Mouse (Mus musculus) CD4-positive, CD25-positive, alpha-beta regulatory T cell, adult 2 months (primary cell): ENCODE results near the gene Krt23.

Experiments
- DNase-seq: peaks from one replicate; pipeline ENCODE4 v3.0.0-alpha.2; 2012; ENCODE audit warnings: low read depth, low spot score

Krt23 gene

DNA sequence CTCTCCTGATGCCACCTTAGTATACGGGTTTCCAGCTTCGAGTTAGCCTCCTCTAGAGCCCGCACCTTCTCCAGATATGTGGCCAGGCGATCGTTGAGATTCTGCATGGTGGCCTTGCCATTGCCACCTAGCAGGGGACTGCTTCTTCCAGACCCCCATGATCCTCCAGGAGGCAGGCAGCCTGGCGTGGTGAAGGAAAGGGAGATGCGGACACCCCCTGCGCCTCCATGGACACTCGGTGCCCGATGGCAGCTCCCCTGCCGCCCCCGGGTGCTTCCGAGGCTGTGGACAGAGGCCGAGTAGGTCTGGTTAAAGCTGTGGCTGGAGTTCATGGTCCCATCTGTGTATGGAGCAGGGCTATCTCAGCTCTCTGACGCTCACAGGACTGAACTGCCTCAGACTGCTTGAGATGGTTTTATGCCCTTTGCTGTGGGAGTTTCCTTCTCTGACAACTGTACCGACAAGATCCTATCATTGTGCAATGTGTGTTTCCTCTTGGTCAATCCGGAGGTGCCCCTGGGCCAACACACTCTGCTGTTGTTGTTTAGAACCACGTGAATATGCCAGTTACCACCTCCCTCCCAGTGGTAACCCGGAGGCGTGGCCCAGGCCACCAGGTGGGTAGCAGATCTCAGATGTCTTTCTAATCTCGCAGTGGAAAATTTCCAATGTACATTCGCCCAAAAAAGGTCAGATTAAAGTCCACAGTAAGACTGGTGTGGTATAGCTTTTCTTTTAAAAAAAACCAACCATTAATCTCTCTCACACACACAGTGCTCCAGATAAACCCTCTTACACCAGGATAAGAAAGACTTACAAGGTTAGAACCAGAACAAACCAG lies at the start of gene Krt23:
Krt23 (minus strand) TSS at position 405 of the 841 bp plus-strand sequence.
- no peak for DNase-seq

DNA sequence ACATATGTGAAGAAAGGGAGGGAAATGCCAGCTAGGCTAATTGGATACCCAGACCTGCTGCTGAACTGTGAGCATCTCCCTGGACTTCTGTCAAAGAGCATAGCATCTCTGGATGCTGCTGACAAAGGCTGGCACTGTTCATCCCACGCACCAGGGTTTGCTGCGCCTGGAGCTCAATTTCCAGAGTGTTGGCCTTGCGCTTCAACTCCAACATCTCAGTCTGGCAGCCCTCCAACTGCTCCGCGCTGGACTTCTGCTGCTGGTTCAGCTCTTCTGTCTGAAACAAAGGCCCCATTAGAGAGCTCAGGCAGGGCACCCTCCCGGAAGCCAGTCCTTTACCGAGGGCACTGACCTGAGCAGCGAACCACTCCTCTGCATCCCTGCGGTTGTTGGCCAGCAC lies 46.8 kb upstream of the Krt23 start:
- DNase-seq = no peak

DNA sequence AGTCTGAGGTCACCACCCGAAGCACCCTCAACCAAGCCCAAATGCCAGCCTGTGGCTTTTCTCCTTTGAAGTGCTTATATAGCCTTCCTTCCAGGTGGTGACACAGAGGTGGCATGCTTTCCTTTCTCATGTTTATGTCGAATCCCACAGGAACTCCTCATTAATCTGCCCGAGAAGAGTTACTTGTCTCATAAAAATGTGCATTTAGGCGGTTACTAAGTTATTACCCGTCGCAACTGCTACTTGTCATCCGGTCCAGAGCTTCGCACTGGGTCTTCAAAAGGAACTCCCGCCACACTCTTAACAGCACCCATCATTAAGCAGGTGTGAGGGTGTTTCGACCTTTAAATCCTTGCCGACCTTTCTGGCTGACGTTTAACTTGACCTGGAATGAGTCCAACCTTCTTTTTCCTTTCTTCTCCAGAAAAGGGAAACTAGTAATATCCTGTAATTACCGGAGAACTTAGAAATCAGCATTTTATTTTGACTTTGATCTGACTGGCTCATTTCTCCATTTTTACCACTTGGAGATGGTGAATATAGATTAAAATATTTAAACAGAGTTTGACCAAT lies 28.4 kb upstream of the Krt23 start, which contains the start of gene Krt39:
Krt39 (minus strand) TSS at position 51 of the 573 bp plus-strand sequence.
- no peak for DNase-seq

DNA sequence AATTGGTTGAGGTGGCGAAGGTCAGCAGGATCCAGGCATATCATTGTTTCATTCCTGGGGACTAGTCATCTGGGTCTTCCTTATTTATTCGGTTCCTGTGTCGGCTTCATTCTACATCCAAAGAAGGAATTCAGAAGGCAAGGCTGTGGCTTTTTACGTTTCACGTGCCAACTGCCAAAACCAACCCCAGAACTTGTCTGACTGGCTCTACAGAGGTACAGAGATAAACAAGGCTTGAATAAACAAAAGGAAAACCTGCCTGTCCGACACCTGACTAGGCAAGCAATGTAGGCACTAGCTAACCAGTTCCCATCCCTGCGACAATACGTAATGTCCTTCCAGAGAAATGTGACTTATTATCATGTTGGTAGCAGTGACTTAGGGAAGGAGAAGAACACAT lies 21.2 kb upstream of the Krt23 start:
- DNase-seq = no peak

DNA sequence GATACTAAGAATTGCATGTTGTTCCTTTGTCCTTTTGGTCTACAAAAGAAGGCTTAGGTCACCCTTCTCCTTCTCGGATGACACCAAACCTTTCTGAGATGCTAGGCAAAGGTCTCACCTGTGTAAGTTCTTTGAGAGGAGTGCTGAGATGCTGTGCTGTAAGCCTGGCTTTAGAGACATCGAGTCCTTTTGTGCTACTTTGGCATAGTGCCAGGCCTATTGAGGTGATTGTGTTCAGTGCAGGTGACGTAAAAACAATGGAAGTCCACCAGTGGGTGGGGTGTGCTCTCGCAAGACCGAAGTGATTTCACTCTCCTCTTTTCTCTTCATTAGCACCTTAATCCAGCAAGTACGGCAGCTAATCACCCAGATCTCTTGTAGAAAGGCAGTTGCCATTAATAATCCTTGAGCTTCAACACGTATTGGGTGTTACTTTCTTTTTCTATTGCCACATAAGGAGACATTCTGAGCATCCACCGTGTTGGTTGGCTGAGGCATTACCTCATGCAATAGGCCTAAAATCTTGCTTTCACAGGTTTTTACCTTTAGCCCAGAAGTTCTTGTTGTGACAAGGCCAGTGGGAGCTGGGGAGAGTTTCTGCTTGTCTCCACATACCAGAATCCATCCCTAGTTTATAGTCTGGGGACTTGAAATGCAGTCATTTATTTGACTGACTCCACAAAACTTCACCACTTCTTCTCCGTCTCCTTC lies 7.3 kb upstream of the Krt23 start:
- DNase-seq = no peak

DNA sequence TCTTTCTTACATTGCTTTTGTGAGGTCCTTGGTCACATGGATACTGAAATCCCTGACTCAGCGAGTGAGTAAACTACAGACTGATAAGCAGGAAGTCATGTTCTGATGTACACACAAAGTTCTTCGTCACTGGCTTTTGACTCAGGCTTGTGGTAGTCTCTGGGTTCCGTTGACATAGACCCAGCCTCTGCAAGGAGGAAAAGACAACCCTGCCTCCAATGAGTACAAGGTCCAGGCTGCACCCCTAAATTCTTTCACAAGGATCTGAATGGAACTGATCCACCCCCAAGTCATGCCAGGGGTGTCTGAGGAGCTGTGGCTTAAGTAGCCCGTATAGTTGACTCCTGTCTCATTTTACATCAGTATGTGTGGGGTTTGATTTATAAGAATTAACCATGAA lies 3.5 kb upstream of the Krt23 start:
- DNase-seq = no peak

DNA sequence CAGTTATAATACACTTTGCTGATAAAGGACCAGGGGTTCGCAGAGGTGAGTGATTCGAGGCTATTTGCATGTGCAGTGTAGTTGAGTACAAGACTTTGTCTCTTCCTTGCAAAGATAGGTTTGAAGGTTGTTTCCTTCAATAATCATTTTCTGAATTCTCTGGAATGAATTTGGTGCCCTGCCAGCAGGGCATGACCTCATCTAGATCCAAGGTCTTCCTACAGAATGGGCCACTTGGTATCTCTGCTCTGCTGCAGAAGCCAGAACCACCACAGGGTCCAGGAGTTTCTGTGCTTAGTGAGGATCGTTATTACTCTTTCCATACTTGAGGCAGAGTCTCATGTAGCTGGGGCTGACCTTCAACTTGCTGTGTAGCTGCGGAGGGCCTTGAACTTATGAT lies 1.8 kb upstream of the Krt23 start:
- DNase-seq = no peak

DNA sequence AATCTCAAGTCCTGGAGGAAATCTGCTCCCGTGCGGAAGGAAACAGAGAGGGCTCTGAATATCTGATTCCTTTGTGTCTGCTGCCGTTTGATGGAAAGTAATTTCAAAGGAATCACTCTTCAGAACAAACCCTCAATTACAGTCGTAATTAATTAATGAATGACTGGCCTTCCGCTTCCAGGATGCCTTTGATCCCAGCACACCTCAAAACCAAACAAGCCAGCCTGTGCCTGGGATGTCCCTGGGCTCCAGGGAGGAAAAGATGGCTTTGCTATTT lies 575 bp upstream of the Krt23 start:
- DNase-seq = no peak

DNA sequence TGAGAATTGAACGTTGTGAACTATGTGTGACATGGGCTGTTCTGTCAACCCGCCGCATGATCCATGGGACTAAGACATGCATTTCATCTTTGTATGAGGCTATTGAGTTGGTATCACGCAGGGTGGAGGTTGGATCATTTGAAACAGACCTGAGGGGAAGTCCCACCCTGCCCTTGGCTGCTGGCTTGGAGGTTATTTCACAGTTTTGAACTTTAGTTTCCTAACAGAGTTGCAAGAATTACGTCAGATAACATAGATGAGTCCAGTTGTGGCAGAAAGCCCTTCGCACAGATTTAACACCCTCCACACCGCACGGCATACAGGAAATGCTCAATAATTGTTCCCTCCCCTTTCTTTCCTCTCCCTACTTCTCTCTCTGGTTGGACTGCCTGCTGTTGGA lies 1.9 kb downstream of the Krt23 start:
- DNase-seq = no peak

DNA sequence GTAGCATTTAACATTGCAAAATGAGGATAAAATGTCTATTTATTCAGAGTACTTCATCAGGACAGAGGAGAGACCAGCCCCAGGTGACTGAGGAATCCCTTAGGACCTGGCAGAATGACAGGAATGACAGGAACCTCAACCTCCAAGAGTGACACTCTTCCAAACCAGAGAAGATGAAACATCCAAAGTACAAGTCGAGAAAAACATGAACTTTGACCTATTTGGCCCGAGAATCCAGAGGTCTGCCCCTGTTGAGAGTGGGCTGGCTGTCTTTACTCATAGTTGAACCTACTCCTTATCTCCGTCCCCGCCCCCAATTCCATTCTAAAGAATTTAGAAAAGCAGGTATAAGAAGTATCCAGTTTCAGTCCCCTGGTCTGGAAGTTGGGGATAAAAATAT lies 2.3 kb downstream of the Krt23 start:
- DNase-seq = no peak

DNA sequence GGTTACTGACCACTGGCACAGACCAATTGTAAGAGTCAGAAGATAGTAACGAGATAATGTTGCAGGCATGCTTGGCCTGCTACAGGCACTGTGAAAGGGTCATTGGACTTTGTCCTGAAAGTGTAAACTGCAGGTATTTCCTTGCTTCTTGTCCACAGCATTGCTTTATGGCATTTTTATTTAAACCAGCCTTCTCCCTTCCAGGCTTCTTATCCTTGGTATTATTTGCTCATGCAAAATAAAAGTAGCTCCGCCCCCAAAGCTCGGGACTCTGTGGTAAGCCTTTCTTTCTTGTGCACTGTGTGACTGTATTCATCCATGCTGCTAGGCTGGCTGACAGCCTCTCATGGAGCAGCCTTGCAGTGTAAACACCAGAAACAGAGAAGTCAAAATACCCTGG lies 3.7 kb downstream of the Krt23 start:
- DNase-seq = no peak

DNA sequence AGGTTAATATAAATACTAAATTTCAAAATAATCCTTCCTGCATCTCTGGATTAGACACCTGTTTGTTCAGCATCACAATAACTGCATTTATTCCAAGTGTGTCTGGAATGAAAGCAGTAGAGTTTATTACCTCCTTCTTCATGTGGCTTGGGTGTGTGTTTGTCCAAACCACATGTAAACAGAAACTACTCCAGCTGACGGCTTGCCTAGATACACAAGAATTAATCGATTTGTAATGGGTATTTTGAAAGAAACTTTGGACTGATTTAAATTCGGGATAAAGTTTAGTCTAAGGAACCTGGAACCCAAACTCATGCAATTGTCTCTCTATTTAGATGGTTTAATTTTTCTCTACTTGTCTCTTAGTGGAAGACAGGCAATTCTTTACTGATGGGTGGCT lies 18.0 kb downstream of the Krt23 start:
- DNase-seq = no peak

DNA sequence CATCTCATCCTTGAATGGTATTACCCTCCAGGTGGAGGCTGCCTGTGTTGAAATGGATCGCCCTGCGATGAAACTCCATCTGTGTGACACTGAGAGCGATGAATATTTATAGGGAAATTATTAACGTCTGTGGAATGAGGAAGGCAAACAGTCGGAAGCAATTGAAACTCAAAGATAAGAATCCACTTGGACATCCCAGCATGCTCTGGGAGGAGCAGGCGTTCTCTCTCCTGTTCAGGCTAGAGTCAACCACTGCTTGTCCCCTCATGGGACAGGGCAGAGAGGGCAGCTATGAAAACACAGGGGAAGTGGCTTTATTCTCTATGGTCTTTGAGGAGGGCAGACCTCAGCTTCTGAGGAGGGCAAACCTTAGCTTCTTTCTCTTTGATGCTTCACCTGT lies 19.5 kb downstream of the Krt23 start:
- no peak for DNase-seq

DNA sequence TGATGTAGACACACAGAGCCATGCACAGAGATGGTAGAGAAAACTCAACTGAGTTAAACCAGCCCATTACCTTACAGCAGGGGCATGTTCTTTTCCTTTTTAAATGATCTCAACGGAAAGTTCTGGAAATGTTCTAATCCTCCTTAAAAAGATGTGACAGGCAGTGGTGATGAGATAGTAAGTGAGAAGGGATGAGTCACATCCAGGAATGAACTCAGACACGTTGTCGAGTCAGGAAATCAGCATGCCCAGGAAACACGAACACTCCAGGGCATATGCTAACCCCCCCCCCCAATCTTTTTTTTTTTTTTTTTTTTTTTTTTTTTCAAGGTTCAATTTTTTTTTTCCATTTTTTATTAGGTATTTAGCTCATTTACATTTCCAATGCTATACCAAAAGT lies 20.5 kb downstream of the Krt23 start:
- DNase-seq = no peak

DNA sequence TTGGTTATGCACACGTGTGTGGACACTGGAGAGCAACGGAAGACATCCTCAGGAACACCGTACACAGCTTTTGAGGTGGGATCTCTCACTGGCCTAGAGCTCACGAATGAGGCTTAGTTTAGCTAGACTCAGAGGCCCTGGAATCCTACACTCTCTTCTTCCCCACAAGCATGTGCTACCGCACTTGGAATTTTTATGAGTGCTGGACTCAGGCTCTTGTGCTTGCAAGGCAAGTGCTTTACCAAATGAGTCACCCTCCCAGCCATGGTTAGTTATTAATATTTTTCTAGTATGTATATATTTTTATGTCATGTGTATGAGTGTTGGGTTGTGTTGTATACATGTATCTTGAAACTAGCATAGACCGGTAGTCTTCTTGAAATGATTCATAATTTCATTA lies 21.0 kb downstream of the Krt23 start:
- DNase-seq = no peak

DNA sequence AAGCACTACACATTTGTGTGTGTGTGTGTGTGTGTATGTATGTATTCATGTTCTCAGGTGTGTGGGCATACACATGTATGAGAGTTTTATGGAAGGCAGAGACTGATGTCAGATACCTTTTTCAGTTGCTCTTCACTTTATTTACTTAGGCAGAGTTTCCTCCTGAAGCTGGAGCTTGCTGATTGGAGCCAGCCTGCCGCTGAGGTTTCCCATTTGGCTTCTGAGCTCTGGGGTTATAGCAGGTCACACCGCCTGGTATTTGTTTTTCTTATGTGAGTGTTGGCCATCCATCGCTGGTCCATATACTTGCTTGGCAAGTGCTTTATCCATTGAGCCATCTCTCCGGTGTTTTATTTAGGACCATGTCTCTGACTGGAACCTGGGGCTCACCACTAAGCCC lies 23.7 kb downstream of the Krt23 start:
- no peak for DNase-seq

DNA sequence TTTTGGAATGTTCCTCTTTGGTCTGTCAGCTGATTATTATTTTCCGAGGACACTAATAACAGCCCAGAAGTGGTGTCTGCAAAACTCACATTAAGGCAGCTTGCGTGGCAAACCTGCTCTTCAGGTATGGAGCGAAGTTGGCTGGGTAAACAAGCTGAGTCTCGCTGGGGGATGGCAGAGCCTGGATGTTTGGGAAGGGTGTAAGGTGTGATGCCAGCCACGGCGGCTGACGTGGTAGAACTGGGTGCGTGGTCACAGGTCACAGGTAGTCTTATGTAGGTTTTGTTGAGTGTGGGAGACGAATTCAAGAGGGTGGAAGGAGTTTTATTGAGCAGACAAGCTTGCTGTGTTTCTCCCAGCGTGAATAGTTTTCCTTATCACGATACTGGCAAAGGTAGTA lies 24.4 kb downstream of the Krt23 start:
- no peak for DNase-seq

DNA sequence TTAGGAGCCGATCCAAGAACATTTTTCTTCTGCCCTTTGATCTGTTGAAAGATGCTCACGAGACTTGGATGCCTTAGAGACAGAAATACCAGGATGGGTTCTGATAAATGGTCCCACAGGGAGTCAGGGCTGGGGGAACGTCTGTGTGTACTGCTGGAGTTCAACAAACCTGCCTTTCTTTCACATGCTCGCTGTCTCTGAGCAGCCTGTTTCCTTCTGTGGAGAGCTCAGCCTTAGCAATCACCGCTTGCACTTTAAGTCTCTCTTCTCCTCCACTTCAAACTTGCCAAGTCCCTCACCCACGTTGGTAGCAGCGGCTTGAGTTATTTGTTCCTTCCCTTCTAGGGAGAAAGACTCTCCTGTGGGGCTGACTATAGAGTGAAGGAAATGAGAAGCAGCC lies 26.6 kb downstream of the Krt23 start:
- DNase-seq = no peak

DNA sequence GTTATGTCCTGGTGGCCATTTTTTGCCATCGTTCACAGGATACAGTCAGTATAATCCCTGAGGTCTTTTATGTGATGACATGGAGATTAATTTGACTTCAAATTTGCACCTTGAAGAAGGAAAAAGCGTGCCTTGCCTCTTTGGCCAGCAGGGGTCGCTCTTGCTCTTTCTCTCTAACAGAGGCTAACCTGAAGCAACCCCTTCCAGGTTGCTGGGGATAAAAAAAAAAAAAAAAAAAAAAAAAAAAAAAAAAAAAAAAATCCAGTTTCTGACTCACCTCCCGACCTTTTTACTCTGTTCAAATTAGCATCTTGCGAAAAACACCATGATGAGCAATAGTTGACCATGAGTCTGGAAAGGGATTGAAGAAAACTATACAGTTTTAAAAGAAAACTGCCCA lies 28.1 kb downstream of the Krt23 start:
- DNase-seq = peak; percentile 80

DNA sequence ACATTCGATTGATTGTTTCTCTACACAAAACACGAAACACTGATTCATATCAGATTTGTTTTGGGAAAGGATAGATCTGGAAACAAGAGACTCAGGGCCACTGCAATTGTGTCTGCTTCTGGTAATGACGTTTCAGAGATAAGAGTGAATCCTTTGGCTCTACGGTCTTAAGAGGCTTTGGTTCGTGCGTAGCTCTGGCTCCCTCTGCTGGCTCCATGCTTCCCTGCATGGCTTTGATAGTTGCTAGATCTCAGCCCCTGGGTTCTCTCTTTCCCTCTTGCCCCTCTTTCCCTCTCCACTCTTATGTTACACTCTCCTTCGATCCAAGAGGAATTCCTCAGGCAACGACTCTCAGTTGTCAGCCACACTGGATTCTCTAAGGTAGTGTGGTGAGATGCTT lies 29.8 kb downstream of the Krt23 start:
- peak; percentile 82 for DNase-seq

DNA sequence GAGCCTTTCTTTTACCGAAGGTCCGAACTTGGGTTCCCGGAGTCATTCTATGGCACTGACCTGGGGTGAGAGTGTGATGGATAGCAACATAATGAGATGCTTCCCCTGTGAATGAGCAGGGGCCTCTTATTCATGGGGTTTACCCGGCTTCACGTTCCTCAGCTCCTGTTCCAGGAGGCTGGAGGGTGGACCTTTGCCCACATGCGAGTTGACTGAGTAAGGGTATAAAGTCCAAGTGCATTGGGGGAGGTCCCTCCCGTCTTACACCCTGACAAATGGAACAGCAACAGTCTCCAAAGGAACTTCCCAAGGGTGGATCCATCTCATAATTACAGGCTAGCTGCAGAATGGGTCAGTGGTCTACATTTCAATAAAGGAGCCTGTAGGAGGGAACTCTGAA lies 31.2 kb downstream of the Krt23 start:
- no peak for DNase-seq

DNA sequence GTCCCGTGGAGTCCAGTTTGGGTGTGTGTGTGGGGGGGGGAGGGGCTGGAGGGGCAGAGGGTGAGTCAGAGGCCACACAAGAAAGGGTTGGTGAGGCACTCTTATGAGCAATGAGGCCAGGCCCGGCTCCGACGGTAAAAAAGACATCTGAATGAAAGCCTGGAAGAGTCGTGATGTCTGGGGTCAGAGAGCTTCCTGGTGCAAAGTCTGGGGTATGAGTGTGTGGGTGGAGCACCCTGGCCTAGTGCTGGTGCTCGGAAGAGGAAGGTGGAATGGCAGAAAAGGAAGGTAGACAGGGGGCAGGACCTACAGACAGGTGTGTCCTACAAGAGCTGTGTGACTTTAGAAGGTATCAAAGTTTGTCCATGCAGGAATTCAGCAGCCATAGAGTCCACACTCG lies 34.0 kb downstream of the Krt23 start:
- DNase-seq = no peak

DNA sequence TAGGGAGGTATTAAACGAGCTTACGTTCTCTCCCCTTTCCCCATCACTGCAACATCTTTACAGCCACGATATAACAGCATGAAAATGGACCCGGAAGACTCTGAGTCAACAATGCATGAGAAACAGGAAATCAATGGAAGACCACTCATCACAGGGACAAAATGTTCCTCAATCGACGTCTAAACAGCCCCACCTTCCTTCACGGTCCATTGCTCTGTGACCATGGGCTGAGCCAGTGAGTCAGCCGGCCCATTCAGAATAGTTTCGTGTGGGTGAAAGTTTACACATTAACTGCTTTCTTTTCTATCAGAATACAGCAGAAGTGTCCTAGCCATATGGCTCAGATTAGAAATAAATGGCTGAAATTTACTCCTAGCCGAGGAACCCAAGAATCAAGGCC lies 38.2 kb downstream of the Krt23 start:
- no peak for DNase-seq
